Mouse (Mus musculus) liver, postnatal 0 days (tissue): ENCODE measurements around the gene Cybb.

Source experiments
- CTCF ChIP-seq: sonication (generic); IDR thresholded peaks from 2 replicates; pipeline ENCODE4 v1.5.1; 2016; ENCODE audit warnings: antibody characterized with exemption, low read depth
- EP300 ChIP-seq: IDR thresholded peaks from 2 replicates; pipeline ENCODE4 v1.6.1; 2016; ENCODE audit warnings: antibody characterized with exemption, low read depth, mild to moderate bottlenecking

GRCm38 (mm10) chrX:9467020-9467419 lies 20.6 kb downstream of the Cybb start:
- TF ChIP-seq CTCF, result no peak
- no peak for TF ChIP-seq EP300
